Mouse (Mus musculus): ENCODE data around the gene Slc45a2.

- no peak for TF ChIP-seq CTCF (IDR thresholded peaks at IDR 0.05; ENCODE audit: extremely low read depth, insufficient read depth, insufficient read length, insufficient replicate concordance)
- TF ChIP-seq POLR2A (IDR thresholded peaks at IDR 0.05; ENCODE audit: low read depth, low read length) = no peak
Observed at GRCm38 (mm10) chr15:11014931-11015330, 14.4 kb downstream of the Slc45a2 start.
